Mouse (Mus musculus): ENCODE measurements around the gene Zfp644. TPM values are rescaled to one million over a fixed set of nuclear protein-coding genes. Genes with fewer than 3 reads are reported as not detected.

Gene Zfp644
- total and polyA plus RNA-seq, 2 experiments: 4.5 to 33.7 TPM

- no peak for DNase-seq (ENCODE audit: extremely low read depth, low read depth, low spot score)
- no peaks in the 10 kb centered on the region for H3K4me1 ChIP-seq (ENCODE audit: control insufficient read depth, insufficient read depth, low read length)
- no peak overlapping the region for H3K9ac ChIP-seq (ENCODE audit: low read depth, low read length)
- 81% methylated on average over 5 of the region's 5 CpGs for WGBS
- H3K27ac ChIP-seq (replicated peaks; ENCODE audit: insufficient read depth, low read depth, low read length): no peak overlapping the region
- H3K36me3 ChIP-seq (ENCODE audit: control insufficient read depth, insufficient read depth, low read length): no peaks in the 10 kb centered on the region
- no peaks in the 10 kb centered on the region for H3K79me2 ChIP-seq (ENCODE audit: control insufficient read depth, insufficient read depth, low read length)
- no peaks in the 10 kb centered on the region for H3K27me3 ChIP-seq (ENCODE audit: control insufficient read depth, insufficient read depth, low read length)
- no peak overlapping the region for H3K4me3 ChIP-seq (ENCODE audit: insufficient read depth, low read depth, low read length)
- TF ChIP-seq CTCF (IDR thresholded peaks at IDR 0.05; ENCODE audit: low read depth, low read length) (no peak), POLR2A (IDR thresholded peaks at IDR 0.05; ENCODE audit: extremely low read depth, insufficient read depth, low read length) (no peak)
Measured at GRCm38 (mm10) chr5:106711220-106711726, 14.2 kb upstream of the Zfp644 start.

DNA sequence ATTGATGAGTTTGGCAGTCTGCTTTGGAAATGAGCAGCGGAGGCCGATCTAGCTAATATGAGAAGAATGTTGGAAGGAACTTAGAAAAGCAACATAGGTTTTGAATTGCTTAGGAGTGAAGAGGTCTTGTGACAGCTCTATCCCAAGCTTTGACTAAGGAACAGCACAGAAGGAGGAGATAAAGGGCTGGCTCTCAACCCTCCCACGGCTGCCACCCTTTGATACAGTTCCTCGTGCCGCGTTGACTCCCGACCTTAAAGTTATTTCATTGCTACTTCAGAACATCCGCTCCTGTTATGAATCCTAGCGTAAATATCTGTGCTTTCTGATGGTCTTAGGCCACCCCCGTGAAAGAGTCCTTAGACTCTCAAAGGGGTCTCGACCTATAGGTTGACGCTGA lies 13.5 kb upstream of the Zfp644 start:
- H3K4me3 ChIP-seq (ENCODE audit: insufficient read depth, low read depth, low read length): no peak overlapping the region
- no peaks in the 10 kb centered on the region for H3K79me2 ChIP-seq (ENCODE audit: control insufficient read depth, insufficient read depth, low read length)
- WGBS: 87% methylated on average over 12 of the region's 12 CpGs
- no peak for DNase-seq (ENCODE audit: extremely low read depth, low read depth, low spot score)
- H3K27me3 ChIP-seq (ENCODE audit: control insufficient read depth, insufficient read depth, low read length): no peaks in the 10 kb centered on the region
- TF ChIP-seq CTCF (IDR thresholded peaks at IDR 0.05; ENCODE audit: low read depth, low read length) (no peak), POLR2A (IDR thresholded peaks at IDR 0.05; ENCODE audit: extremely low read depth, insufficient read depth, low read length) (no peak)
- no peak overlapping the region for H3K27ac ChIP-seq (replicated peaks; ENCODE audit: insufficient read depth, low read depth, low read length)
- no peak overlapping the region for H3K9ac ChIP-seq (ENCODE audit: low read depth, low read length)
- no peaks in the 10 kb centered on the region for H3K4me1 ChIP-seq (ENCODE audit: control insufficient read depth, insufficient read depth, low read length)
- no peaks in the 10 kb centered on the region for H3K36me3 ChIP-seq (ENCODE audit: control insufficient read depth, insufficient read depth, low read length)

DNA sequence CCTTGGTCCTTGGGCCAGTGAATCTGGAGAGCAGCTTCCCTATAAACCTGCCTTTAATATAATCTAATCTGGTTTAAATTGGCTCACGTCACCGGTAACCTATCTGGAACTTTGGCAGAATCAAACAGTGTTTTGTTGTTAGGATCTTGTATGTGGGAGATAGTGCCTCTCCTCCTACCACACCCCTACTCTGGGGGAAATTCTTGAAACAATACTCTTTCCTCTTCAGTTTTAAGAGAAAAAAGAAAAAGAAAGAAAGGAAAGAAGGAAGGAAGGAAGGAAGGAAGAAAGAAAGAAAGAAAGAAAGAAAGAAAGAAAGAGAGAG lies 13.0 kb upstream of the Zfp644 start:
- no peak for DNase-seq (ENCODE audit: extremely low read depth, low read depth, low spot score)
- WGBS: 51% methylated on average over 2 of the region's 2 CpGs
- no peaks in the 10 kb centered on the region for H3K36me3 ChIP-seq (ENCODE audit: control insufficient read depth, insufficient read depth, low read length)
- H3K27me3 ChIP-seq (ENCODE audit: control insufficient read depth, insufficient read depth, low read length): no peaks in the 10 kb centered on the region
- H3K4me1 ChIP-seq (ENCODE audit: control insufficient read depth, insufficient read depth, low read length): no peaks in the 10 kb centered on the region
- no peak overlapping the region for H3K9ac ChIP-seq (ENCODE audit: low read depth, low read length)
- H3K4me3 ChIP-seq (ENCODE audit: insufficient read depth, low read depth, low read length): no peak overlapping the region
- H3K27ac ChIP-seq (replicated peaks; ENCODE audit: insufficient read depth, low read depth, low read length): no peak overlapping the region
- no peaks in the 10 kb centered on the region for H3K79me2 ChIP-seq (ENCODE audit: control insufficient read depth, insufficient read depth, low read length)
- TF ChIP-seq CTCF (IDR thresholded peaks at IDR 0.05; ENCODE audit: low read depth, low read length) (no peak), POLR2A (IDR thresholded peaks at IDR 0.05; ENCODE audit: extremely low read depth, insufficient read depth, low read length) (no peak)

GRCm38 (mm10) chr5:106709388-106710084 lies 12.4 kb upstream of the Zfp644 start:
- no peak overlapping the region for H3K27ac ChIP-seq (replicated peaks; ENCODE audit: insufficient read depth, low read depth, low read length)
- no peaks in the 10 kb centered on the region for H3K27me3 ChIP-seq (ENCODE audit: control insufficient read depth, insufficient read depth, low read length)
- no peaks in the 10 kb centered on the region for H3K79me2 ChIP-seq (ENCODE audit: control insufficient read depth, insufficient read depth, low read length)
- DNase-seq (ENCODE audit: extremely low read depth, low read depth, low spot score): no peak
- no peak overlapping the region for H3K4me3 ChIP-seq (ENCODE audit: insufficient read depth, low read depth, low read length)
- WGBS: 48% methylated on average over 11 of the region's 11 CpGs
- no peaks in the 10 kb centered on the region for H3K36me3 ChIP-seq (ENCODE audit: control insufficient read depth, insufficient read depth, low read length)
- no peak for TF ChIP-seq POLR2A (IDR thresholded peaks at IDR 0.05; ENCODE audit: extremely low read depth, insufficient read depth, low read length)
- no peak for TF ChIP-seq CTCF (IDR thresholded peaks at IDR 0.05; ENCODE audit: low read depth, low read length)
- no peak overlapping the region for H3K9ac ChIP-seq (ENCODE audit: low read depth, low read length)
- H3K4me1 ChIP-seq (ENCODE audit: control insufficient read depth, insufficient read depth, low read length): no peaks in the 10 kb centered on the region

- Histone ChIP-seq H3K9ac (ENCODE audit: low read depth, low read length) (no peak overlapping the region), H3K4me1 (ENCODE audit: control insufficient read depth, insufficient read depth, low read length) (no peaks in the 10 kb centered on the region), H3K27me3 (ENCODE audit: control insufficient read depth, insufficient read depth, low read length) (no peaks in the 10 kb centered on the region), H3K36me3 (ENCODE audit: control insufficient read depth, insufficient read depth, low read length) (no peaks in the 10 kb centered on the region), H3K79me2 (ENCODE audit: control insufficient read depth, insufficient read depth, low read length) (no peaks in the 10 kb centered on the region), H3K4me3 (ENCODE audit: insufficient read depth, low read depth, low read length) (no peak overlapping the region), H3K27ac (replicated peaks; ENCODE audit: insufficient read depth, low read depth, low read length) (no peak overlapping the region)
- WGBS: 79% methylated on average over 3 of the region's 3 CpGs
- no peak for DNase-seq (ENCODE audit: extremely low read depth, low read depth, low spot score)
- TF ChIP-seq POLR2A (IDR thresholded peaks at IDR 0.05; ENCODE audit: extremely low read depth, insufficient read depth, low read length) (no peak), CTCF (IDR thresholded peaks at IDR 0.05; ENCODE audit: low read depth, low read length) (no peak)
Measured at GRCm38 (mm10) chr5:106706363-106706762, 9.3 kb upstream of the Zfp644 start.

DNA sequence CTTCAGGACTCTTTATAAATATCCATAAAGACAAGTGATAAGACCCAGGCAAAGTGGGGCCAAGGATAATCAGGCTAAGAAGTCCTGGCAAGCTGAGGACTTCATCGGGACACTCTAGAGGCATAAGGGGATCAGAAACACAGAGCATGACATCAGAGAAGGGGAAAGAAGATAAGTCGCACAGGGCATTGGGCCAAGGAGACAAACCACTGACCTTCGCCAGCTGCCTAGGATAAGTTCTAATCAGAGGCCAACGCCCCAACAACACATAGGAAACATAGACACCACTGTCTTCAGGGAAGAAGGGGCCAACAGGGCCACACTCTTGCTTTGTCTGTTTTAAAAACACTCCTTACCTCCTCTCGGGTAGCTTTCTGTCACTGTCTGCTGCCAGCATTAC lies 8.1 kb upstream of the Zfp644 start:
- H3K27me3 ChIP-seq (ENCODE audit: control insufficient read depth, insufficient read depth, low read length): no peaks in the 10 kb centered on the region
- DNase-seq (ENCODE audit: extremely low read depth, low read depth, low spot score): no peak
- no peaks in the 10 kb centered on the region for H3K4me1 ChIP-seq (ENCODE audit: control insufficient read depth, insufficient read depth, low read length)
- TF ChIP-seq CTCF (IDR thresholded peaks at IDR 0.05; ENCODE audit: low read depth, low read length) (no peak), POLR2A (IDR thresholded peaks at IDR 0.05; ENCODE audit: extremely low read depth, insufficient read depth, low read length) (no peak)
- no peak overlapping the region for H3K4me3 ChIP-seq (ENCODE audit: insufficient read depth, low read depth, low read length)
- no peaks in the 10 kb centered on the region for H3K79me2 ChIP-seq (ENCODE audit: control insufficient read depth, insufficient read depth, low read length)
- H3K9ac ChIP-seq (ENCODE audit: low read depth, low read length): no peak overlapping the region
- no peaks in the 10 kb centered on the region for H3K36me3 ChIP-seq (ENCODE audit: control insufficient read depth, insufficient read depth, low read length)
- 70% methylated on average over 5 of the region's 5 CpGs for WGBS
- no peak overlapping the region for H3K27ac ChIP-seq (replicated peaks; ENCODE audit: insufficient read depth, low read depth, low read length)

All from liver, adult 2 months (tissue).